Mouse (Mus musculus): ENCODE results near the gene Otogl. TPM values are rescaled to one million over a fixed set of nuclear protein-coding genes. Genes with fewer than 3 reads are reported as not detected.

The Otogl gene
- total and polyA plus RNA-seq, 2 experiments from 2014 or later: 0.21 to 0.43 TPM

DNA sequence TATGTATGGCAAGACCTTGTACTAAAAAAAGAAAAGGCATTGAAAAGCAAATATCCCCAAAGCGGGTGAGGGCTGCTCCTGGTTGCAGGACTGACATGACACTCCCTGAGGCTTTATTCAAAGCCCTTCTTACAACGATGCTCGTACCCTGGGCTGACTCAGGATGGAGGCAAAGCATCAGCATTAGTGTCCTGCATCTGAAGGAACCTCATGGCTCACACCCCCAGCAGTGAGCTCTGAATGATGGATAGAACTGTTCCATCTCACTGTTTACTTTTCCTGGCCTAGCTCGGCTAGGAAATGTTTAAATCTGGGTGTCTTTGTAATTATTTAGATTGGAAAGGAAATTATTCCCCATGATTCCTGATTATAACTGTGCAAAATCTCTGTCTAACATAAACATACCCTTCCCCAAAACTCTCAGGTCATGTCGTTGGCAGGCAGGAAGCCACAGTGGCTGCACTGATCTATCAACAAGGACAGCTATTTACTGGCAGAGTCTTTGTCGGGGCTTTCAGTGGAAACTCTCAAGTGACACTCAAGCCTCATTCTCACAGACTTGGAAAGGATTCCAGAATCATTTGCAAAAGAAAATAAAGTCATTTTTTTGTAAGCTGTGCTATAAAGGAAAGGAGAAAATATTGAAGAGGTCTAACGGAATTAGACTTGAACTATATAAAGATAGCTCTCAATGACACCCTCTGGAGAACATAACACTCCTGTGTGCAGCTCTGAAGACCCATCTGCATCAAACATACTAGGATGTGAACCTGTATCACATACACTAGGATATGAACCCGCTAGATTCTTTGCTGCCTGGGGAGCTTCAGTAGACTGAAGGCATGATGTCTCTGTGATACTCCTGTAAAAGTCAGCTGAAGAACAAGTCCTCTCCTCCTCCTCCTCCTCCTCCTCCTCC lies 17.0 kb downstream of the Otogl start:
- WGBS: 62% methylated on average over 8 of the region's 8 CpGs
- DNase-seq (no peak), ATAC-seq (no peak)
- Histone ChIP-seq H3K9me3 (ENCODE audit: low read length) (no peaks in the 10 kb centered on the region), H3K4me1 (ENCODE audit: insufficient read depth) (no peaks in the 10 kb centered on the region), H3K9ac (no peak overlapping the region), H3K4me3 (ENCODE audit: low read depth, low read length) (no peak overlapping the region), H3K36me3 (ENCODE audit: insufficient read depth) (no peaks in the 10 kb centered on the region), H3K27me3 (ENCODE audit: insufficient read depth, low read length) (no peaks in the 10 kb centered on the region), H3K27ac (ENCODE audit: low read depth, low read length) (no peak overlapping the region), H3K4me2 (ENCODE audit: low read depth) (no peak overlapping the region)
- no peak for TF ChIP-seq CTCF (IDR thresholded peaks at IDR 0.05; ENCODE audit: low read depth)

DNA sequence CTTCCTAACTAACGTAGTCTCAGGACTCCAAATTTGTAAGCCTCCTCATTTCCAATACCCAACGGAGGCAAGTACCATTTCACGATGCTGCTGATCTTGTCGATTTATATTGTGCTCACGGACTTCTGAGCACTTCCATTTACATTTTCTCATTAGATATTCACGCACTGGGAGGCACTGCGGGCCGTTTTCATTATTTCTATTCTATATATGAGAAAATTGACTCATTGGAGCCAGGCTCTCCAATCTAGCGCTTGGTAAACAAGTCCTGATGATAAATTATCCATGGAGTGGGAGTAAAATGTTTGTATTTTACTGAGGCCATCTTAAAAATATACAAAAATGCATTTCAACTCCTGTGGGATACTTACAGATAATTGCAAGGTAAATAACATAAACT lies 21.5 kb downstream of the Otogl start:
- 69% methylated on average over 9 of the region's 9 CpGs for WGBS
- no peak for DNase-seq

DNA sequence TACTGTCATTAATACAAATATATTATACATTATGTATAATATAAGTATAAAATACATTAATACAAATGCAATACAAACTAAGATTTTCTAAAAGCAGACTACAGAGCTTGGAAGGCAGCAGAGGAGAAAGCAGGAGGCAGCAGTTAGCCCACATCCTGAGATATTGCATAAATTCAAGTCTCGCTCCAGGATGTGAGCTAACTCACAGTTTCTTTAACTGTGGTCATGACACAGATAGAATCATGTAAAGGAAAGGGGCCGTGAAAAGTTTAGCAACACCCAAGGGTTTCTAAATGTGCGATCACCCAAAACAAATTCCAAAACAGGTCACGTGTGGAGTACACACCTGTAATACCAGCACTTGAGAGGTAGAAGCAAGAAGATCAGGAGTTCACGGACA lies 39.4 kb downstream of the Otogl start:
- no peak overlapping the region for H3K4me2 ChIP-seq (ENCODE audit: low read depth)
- WGBS: 95% methylated on average over 5 of the region's 5 CpGs
- H3K27ac ChIP-seq (ENCODE audit: low read depth, low read length): no peak overlapping the region
- no peaks in the 10 kb centered on the region for H3K4me1 ChIP-seq (ENCODE audit: insufficient read depth)
- no peak overlapping the region for H3K9ac ChIP-seq
- no peak for DNase-seq
- no peak overlapping the region for H3K4me3 ChIP-seq (ENCODE audit: low read depth, low read length)
- no peaks in the 10 kb centered on the region for H3K36me3 ChIP-seq (ENCODE audit: insufficient read depth)
- H3K27me3 ChIP-seq (ENCODE audit: insufficient read depth, low read length): no peaks in the 10 kb centered on the region
- no peak for ATAC-seq
- TF ChIP-seq CTCF (IDR thresholded peaks at IDR 0.05; ENCODE audit: low read depth): no peak
- no peaks in the 10 kb centered on the region for H3K9me3 ChIP-seq (ENCODE audit: low read length)

More for the DNA sequence above, 21.5 kb downstream of the Otogl start:
- Histone ChIP-seq H3K27ac (ENCODE audit: low read depth, low read length) (no peak overlapping the region), H3K4me2 (ENCODE audit: low read depth) (no peak overlapping the region), H3K9ac (no peak overlapping the region), H3K4me1 (ENCODE audit: insufficient read depth) (no peaks in the 10 kb centered on the region), H3K4me3 (ENCODE audit: low read depth, low read length) (no peak overlapping the region), H3K9me3 (ENCODE audit: low read length) (no peaks in the 10 kb centered on the region), H3K36me3 (ENCODE audit: insufficient read depth) (no peaks in the 10 kb centered on the region), H3K27me3 (ENCODE audit: insufficient read depth, low read length) (no peaks in the 10 kb centered on the region)
- TF ChIP-seq CTCF (IDR thresholded peaks at IDR 0.05; ENCODE audit: low read depth): no peak
- ATAC-seq: no peak

DNA sequence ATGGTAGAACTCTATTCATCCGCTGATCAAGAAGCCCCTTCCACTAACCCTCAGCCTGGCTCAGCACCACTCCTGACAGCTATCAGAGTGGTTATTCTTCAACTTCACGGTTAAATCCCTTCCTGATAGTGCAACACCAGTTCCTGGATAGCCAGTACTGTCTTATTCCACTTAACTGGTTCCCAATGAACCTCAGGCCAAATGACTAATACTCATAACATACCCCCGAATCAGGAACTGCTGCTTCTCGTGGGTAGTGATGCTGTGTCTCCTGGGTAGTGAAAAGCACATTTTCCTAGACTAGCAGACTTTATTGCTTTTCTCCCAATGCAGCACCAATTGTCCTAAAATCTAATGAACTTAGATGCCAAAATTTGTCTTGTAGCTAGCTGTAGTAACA lies 39.8 kb downstream of the Otogl start:
- DNase-seq (no peak), ATAC-seq (no peak)
- Histone ChIP-seq H3K27me3 (ENCODE audit: insufficient read depth, low read length) (no peaks in the 10 kb centered on the region), H3K4me2 (ENCODE audit: low read depth) (no peak overlapping the region), H3K9ac (no peak overlapping the region), H3K9me3 (ENCODE audit: low read length) (no peaks in the 10 kb centered on the region), H3K4me3 (ENCODE audit: low read depth, low read length) (no peak overlapping the region), H3K27ac (ENCODE audit: low read depth, low read length) (no peak overlapping the region), H3K36me3 (ENCODE audit: insufficient read depth) (no peaks in the 10 kb centered on the region), H3K4me1 (ENCODE audit: insufficient read depth) (no peaks in the 10 kb centered on the region)
- TF ChIP-seq CTCF (IDR thresholded peaks at IDR 0.05; ENCODE audit: low read depth): no peak
- 83% methylated on average over 4 of the region's 4 CpGs for WGBS

DNA sequence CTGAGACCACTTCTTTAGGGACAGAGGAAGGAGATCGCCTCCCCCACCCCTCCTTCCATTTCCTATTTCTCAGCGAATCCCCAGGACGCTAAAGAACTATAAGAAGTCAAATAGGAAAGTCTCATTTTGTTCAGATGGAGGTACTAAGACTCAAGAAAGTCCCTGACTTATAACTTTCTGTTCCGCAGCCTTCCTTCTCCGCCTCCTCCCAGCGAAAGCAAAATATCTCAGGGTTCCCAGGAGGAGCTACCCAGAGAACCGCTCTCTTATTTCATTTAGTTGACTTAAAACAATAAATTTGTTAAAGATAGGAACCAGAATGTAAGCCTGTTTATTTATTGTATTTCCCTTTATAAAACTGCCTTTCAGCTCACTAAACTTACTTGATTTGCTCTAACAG lies 41.4 kb downstream of the Otogl start:
- ATAC-seq: no peak
- 90% methylated on average over 7 of the region's 7 CpGs for WGBS
- H3K9ac ChIP-seq: no peak overlapping the region

DNA sequence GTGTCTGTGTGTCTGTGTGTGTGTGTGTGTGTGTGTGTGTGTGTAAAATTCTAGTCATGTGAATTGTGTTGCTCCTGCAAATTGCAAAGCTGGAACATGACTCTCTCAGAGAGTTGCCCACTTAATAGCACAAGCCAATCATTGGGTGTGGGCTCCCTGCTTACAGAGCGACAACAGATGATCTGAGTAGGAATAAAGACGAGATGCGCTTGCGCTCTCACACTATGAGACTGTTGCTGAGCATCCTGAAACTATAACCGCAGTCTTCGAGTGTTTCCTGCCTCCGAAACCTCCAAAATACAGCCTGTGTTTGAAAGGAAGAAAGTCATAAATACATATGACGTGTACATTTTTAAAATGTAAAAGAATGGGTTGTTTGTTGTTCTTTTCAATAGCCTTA lies 43.0 kb downstream of the Otogl start:
- no peak for DNase-seq
- no peak for ATAC-seq
- Histone ChIP-seq H3K36me3 (ENCODE audit: insufficient read depth) (no peaks in the 10 kb centered on the region), H3K4me2 (ENCODE audit: low read depth) (no peak overlapping the region), H3K4me1 (ENCODE audit: insufficient read depth) (no peaks in the 10 kb centered on the region), H3K9ac (no peak overlapping the region), H3K27me3 (ENCODE audit: insufficient read depth, low read length) (no peaks in the 10 kb centered on the region), H3K27ac (ENCODE audit: low read depth, low read length) (no peak overlapping the region), H3K9me3 (ENCODE audit: low read length) (no peaks in the 10 kb centered on the region), H3K4me3 (ENCODE audit: low read depth, low read length) (no peak overlapping the region)
- no peak for TF ChIP-seq CTCF (IDR thresholded peaks at IDR 0.05; ENCODE audit: low read depth)
- WGBS: 93% methylated on average over 8 of the region's 8 CpGs

More for the DNA sequence above, 41.4 kb downstream of the Otogl start:
- H3K27me3 ChIP-seq (ENCODE audit: insufficient read depth, low read length): no peaks in the 10 kb centered on the region
- no peaks in the 10 kb centered on the region for H3K4me1 ChIP-seq (ENCODE audit: insufficient read depth)
- no peak overlapping the region for H3K4me3 ChIP-seq (ENCODE audit: low read depth, low read length)
- H3K9me3 ChIP-seq (ENCODE audit: low read length): no peaks in the 10 kb centered on the region
- H3K27ac ChIP-seq (ENCODE audit: low read depth, low read length): no peak overlapping the region
- H3K4me2 ChIP-seq (ENCODE audit: low read depth): no peak overlapping the region
- no peak for DNase-seq
- H3K36me3 ChIP-seq (ENCODE audit: insufficient read depth): no peaks in the 10 kb centered on the region
- no peak for TF ChIP-seq CTCF (IDR thresholded peaks at IDR 0.05; ENCODE audit: low read depth)

DNA sequence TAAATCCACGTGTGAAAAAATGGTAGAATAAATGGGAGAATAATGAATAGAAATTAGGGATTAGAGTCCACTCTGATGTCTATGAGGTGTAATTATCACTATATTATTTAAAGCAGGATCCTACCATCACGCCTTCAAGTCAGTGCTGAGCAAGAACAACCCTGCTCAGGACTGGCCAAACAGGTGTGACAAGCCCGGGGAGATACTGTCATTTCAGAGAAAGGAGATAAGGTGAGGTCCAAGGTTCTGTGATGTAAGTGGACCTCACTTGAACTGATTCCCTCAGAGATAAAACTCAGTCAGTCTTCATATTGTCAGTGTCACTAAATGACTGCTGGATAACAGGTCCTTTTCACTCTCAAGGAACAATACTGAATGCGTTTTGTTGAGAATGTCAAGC lies 44.5 kb downstream of the Otogl start:
- WGBS: 79% methylated on average over 4 of the region's 4 CpGs
- Histone ChIP-seq H3K27ac (ENCODE audit: low read depth, low read length) (no peak overlapping the region), H3K4me1 (ENCODE audit: insufficient read depth) (no peaks in the 10 kb centered on the region), H3K4me2 (ENCODE audit: low read depth) (no peak overlapping the region), H3K27me3 (ENCODE audit: insufficient read depth, low read length) (no peaks in the 10 kb centered on the region), H3K4me3 (ENCODE audit: low read depth, low read length) (no peak overlapping the region), H3K9ac (no peak overlapping the region), H3K9me3 (ENCODE audit: low read length) (no peaks in the 10 kb centered on the region), H3K36me3 (ENCODE audit: insufficient read depth) (no peaks in the 10 kb centered on the region)
- no peak for TF ChIP-seq CTCF (IDR thresholded peaks at IDR 0.05; ENCODE audit: low read depth)
- no peak for ATAC-seq
- DNase-seq: no peak
